Comparison of ENCODE assay signal across 22 mouse cellular contexts in genomic region chr17:29800096-29800455, GRCm38 (mm10).
DNase-seq lines count a peak whose midpoint lies in the region; TF ChIP-seq lines count a peak whose summit lies in the region.
"Had no signal": no experiment of that assay in that cellular context is flagged by ENCODE, and none has a peak within 500 bp of the region (broad histone marks: within the 10 kb centered on the region; RNA-seq: fewer than 3 reads in every experiment).

No protein-coding gene starts in this region.

- no peak overlapping the region; the same call in 1 of the 2 replicates for H3K4me3 ChIP-seq in gastrocnemius, adult 2 months
- H3K4me3 ChIP-seq: embryonic facial prominence, embryonic 13.5 days; embryonic facial prominence, embryonic 15.5 days; erythroblast, embryonic 14.5 days; forebrain, embryonic 10.5 days; forebrain, embryonic 13.5 days; forebrain, embryonic 15.5 days had no signal

- intact Hi-C loops in gastrocnemius, adult 2 months (cut with DNase I): no loop called here

- peak overlapping the region; percentile 71 for H3K27ac ChIP-seq in gastrocnemius, adult 2 months
- H3K27ac ChIP-seq: embryonic facial prominence, embryonic 13.5 days; embryonic facial prominence, embryonic 15.5 days; forebrain, embryonic 10.5 days; forebrain, embryonic 13.5 days; forebrain, embryonic 15.5 days had no signal

- TF ChIP-seq CTCF in gastrocnemius, adult 2 months (IDR thresholded peaks at IDR 0.05): no peak

- no peak for DNase-seq in gastrocnemius, adult 2 months
- no peak for DNase-seq in gastrocnemius, postnatal 4 days (ENCODE audit: low spot score in 2 of 2)
- DNase-seq in R1 (ENCODE audit: low read depth, low spot score): peak; percentile 65
- no peak for DNase-seq in layer of hippocampus, adult 8-10 months (ENCODE audit: low spot score in 2 of 2)
- no peak for DNase-seq in spleen, postnatal 14 days (ENCODE audit: low spot score in 2 of 2)
- DNase-seq: adrenal gland, adult 8-10 months; adrenal gland, postnatal 14 days; adrenal gland, postnatal 36 days; B cell, adult 2 months; cerebellum, adult 11-12 months; cerebellum, adult 8-10 months; cerebellum, adult 9-11 months; cerebellum, postnatal 14 days; cerebellum, postnatal 36 days; embryo, embryonic 11 days; forebrain, postnatal 0 days had no signal
